Mouse (Mus musculus): Measurements from ENCODE around the gene Abcc9. TPM values are rescaled to one million over a fixed set of nuclear protein-coding genes. Genes with fewer than 3 reads are reported as not detected.

Gene Abcc9
- polyA plus RNA-seq (2017; shearing (Covaris generic)), result 0.06 TPM

GRCm38 (mm10) chr6:142701652-142702637, at the start of gene Abcc9:
Gene Abcc9 (minus strand): TSS chr6:142702315.

GRCm38 (mm10) chr6:142571055-142571618, 131.0 kb downstream of the Abcc9 start, which contains the start of gene Kcnj8:
Gene Kcnj8 (minus strand): TSS chr6:142571614.

Other genes starting within 250 kb of the Abcc9 start
- not detected for gene Gys2, start 229.2 kb downstream of the Abcc9 start, polyA plus RNA-seq (2017; shearing (Covaris generic))
- 158 TPM for gene Ldhb, start 194.4 kb downstream of the Abcc9 start, polyA plus RNA-seq (2017; shearing (Covaris generic))
- gene Kcnj8, start 130.7 kb downstream of the Abcc9 start, polyA plus RNA-seq (2017; shearing (Covaris generic)), result 0.12 TPM
- gene Cmas, start 54.4 kb upstream of the Abcc9 start, polyA plus RNA-seq (2017; shearing (Covaris generic)), result 12.9 TPM
- not detected for gene Sult6b2, start 102.2 kb upstream of the Abcc9 start, polyA plus RNA-seq (2017; shearing (Covaris generic))